ENCODE assay signal across 8 mouse cellular contexts in genomic region chr4:45972448-45972854, GRCm38 (mm10). TPM values are rescaled to one million over a fixed set of nuclear protein-coding genes. Genes with fewer than 3 reads are reported as not detected.
DNase-seq lines count a peak whose midpoint lies in the region; ATAC-seq lines count a peak whose summit lies in the region.

No protein-coding gene starts in this region.

- no peaks in the 10 kb centered on the region for H3K36me3 ChIP-seq in heart, embryonic 11.5 days (ENCODE audit: control insufficient read depth, insufficient read depth, low read length)
- no peaks in the 10 kb centered on the region for H3K36me3 ChIP-seq in embryonic facial prominence, embryonic 13.5 days
- no peaks in the 10 kb centered on the region for H3K36me3 ChIP-seq in hindbrain, embryonic 14.5 days (replicated peaks; ENCODE audit: control insufficient read depth, insufficient read depth)
- no peaks in the 10 kb centered on the region for H3K36me3 ChIP-seq in limb, embryonic 12.5 days
- no peaks in the 10 kb centered on the region for H3K36me3 ChIP-seq in midbrain, embryonic 12.5 days

- under 1% methylated on average over 39 of the region's 53 CpGs for WGBS in heart, embryonic 11.5 days (ENCODE audit: insufficient replicate concordance)
- under 1% methylated on average over 53 of the region's 53 CpGs for WGBS in embryonic facial prominence, embryonic 13.5 days
- under 1% methylated on average over 46 of the region's 53 CpGs for WGBS in hindbrain, embryonic 14.5 days
- WGBS in limb, embryonic 12.5 days, result under 1% methylated on average over 41 of the region's 53 CpGs
- WGBS in midbrain, embryonic 12.5 days, result 1% methylated on average over 53 of the region's 53 CpGs

- H3K4me2 ChIP-seq in heart, embryonic 11.5 days, result peak overlapping the region; percentile 66
- H3K4me2 ChIP-seq in embryonic facial prominence, embryonic 13.5 days, result peak overlapping the region; percentile 98
- peak overlapping the region; percentile 84 for H3K4me2 ChIP-seq in hindbrain, embryonic 14.5 days (replicated peaks)
- H3K4me2 ChIP-seq in limb, embryonic 12.5 days, result peak overlapping the region; percentile 95
- H3K4me2 ChIP-seq in midbrain, embryonic 12.5 days (replicated peaks), result peak overlapping the region; percentile 92

- DNase-seq in heart, postnatal 4 days, result no peak
- DNase-seq in CD8-positive naive resting alpha-beta T cell, adult 2 months (ENCODE audit: low read depth in 2 of 2, low spot score in 2 of 2), result peak; percentile 1 to 8
- DNase-seq in hindbrain, embryonic 14.5 days (ENCODE audit: low spot score), result no peak
- DNase-seq in thymus, postnatal 0 days (ENCODE audit: low spot score), result peak; percentile 23

- no peaks in the 10 kb centered on the region for H3K27me3 ChIP-seq in heart, embryonic 11.5 days (ENCODE audit: control insufficient read depth, insufficient read depth, low read length)
- peaks cover 55% of the 10 kb centered on the region for H3K27me3 ChIP-seq in embryonic facial prominence, embryonic 13.5 days
- no peaks in the 10 kb centered on the region for H3K27me3 ChIP-seq in hindbrain, embryonic 14.5 days (ENCODE audit: control insufficient read depth, insufficient read depth, low read length)
- peaks cover 23% of the 10 kb centered on the region for H3K27me3 ChIP-seq in limb, embryonic 12.5 days
- H3K27me3 ChIP-seq in midbrain, embryonic 12.5 days, result peaks cover 46% of the 10 kb centered on the region

- H3K9ac ChIP-seq in heart, embryonic 11.5 days (ENCODE audit: low read depth, low read length), result peak overlapping the region; percentile 77
- peak overlapping the region; percentile 81 for H3K9ac ChIP-seq in embryonic facial prominence, embryonic 13.5 days
- peak overlapping the region; percentile 75 for H3K9ac ChIP-seq in hindbrain, embryonic 14.5 days
- peak overlapping the region; percentile 74 for H3K9ac ChIP-seq in limb, embryonic 12.5 days (replicated peaks)
- peak overlapping the region; percentile 72 for H3K9ac ChIP-seq in midbrain, embryonic 12.5 days (replicated peaks)

- H3K27ac ChIP-seq in heart, embryonic 11.5 days (ENCODE audit: low read depth, low read length), result 0 out of 2 replicates have a peak overlapping the region, but pooled peaks have one; percentile 17
- H3K27ac ChIP-seq in embryonic facial prominence, embryonic 13.5 days, result no peak overlapping the region
- H3K27ac ChIP-seq in hindbrain, embryonic 14.5 days, result peak overlapping the region; percentile 61
- no peak overlapping the region for H3K27ac ChIP-seq in limb, embryonic 12.5 days
- no peak overlapping the region for H3K27ac ChIP-seq in midbrain, embryonic 12.5 days (replicated peaks)

- peak overlapping the region; percentile 79 for H3K4me3 ChIP-seq in heart, embryonic 11.5 days (ENCODE audit: low read depth, low read length)
- H3K4me3 ChIP-seq in embryonic facial prominence, embryonic 13.5 days, result peak overlapping the region; percentile 88
- peak overlapping the region; percentile 79 for H3K4me3 ChIP-seq in hindbrain, embryonic 14.5 days (replicated peaks; ENCODE audit: low read length)
- peak overlapping the region; percentile 83 for H3K4me3 ChIP-seq in limb, embryonic 12.5 days (replicated peaks)
- peak overlapping the region; percentile 86 for H3K4me3 ChIP-seq in midbrain, embryonic 12.5 days

- no peaks in the 10 kb centered on the region for H3K9me3 ChIP-seq in heart, embryonic 11.5 days (replicated peaks; ENCODE audit: control insufficient read depth, low read length)
- H3K9me3 ChIP-seq in embryonic facial prominence, embryonic 13.5 days, result no peaks in the 10 kb centered on the region
- H3K9me3 ChIP-seq in hindbrain, embryonic 14.5 days (ENCODE audit: control insufficient read depth, low read length), result no peaks in the 10 kb centered on the region
- no peaks in the 10 kb centered on the region for H3K9me3 ChIP-seq in limb, embryonic 12.5 days
- H3K9me3 ChIP-seq in midbrain, embryonic 12.5 days, result no peaks in the 10 kb centered on the region

- peaks cover 10% of the 10 kb centered on the region for H3K4me1 ChIP-seq in heart, embryonic 11.5 days (ENCODE audit: control insufficient read depth, insufficient read depth, low read length)
- peaks cover 11% of the 10 kb centered on the region; the same call in 1 of the 2 replicates for H3K4me1 ChIP-seq in embryonic facial prominence, embryonic 13.5 days
- peaks cover 23% of the 10 kb centered on the region for H3K4me1 ChIP-seq in hindbrain, embryonic 14.5 days (replicated peaks; ENCODE audit: control insufficient read depth, insufficient read depth, low read length)
- peaks cover 11% of the 10 kb centered on the region; the same call in 1 of the 2 replicates for H3K4me1 ChIP-seq in limb, embryonic 12.5 days (replicated peaks)
- peaks cover 27% of the 10 kb centered on the region for H3K4me1 ChIP-seq in midbrain, embryonic 12.5 days

- peak; percentile 81 for ATAC-seq in heart, embryonic 11.5 days (replicated peaks; ENCODE audit: insufficient number of reproducible peaks, low FRiP score, low TSS enrichment)
- ATAC-seq in embryonic facial prominence, embryonic 13.5 days (ENCODE audit: insufficient number of reproducible peaks, insufficient read depth, low FRiP score, low TSS enrichment, low read depth), result peak; percentile 76; the same call in 1 of the 2 replicates
- no peak; the same call in none of the 2 replicates for ATAC-seq in hindbrain, embryonic 14.5 days (ENCODE audit: low FRiP score)
- ATAC-seq in limb, embryonic 12.5 days (ENCODE audit: insufficient number of reproducible peaks, insufficient read depth, low FRiP score, low TSS enrichment, low read depth), result peak; percentile 79
- peak; percentile 83 for ATAC-seq in midbrain, embryonic 12.5 days (ENCODE audit: low FRiP score, low read depth)

RNA-seq across cellular contexts. Expression of gene Tdrd7, which starts 7.3 kb away (rescaled TPM):
- 19.1 and 19.2 TPM in 2 replicates for polyA plus RNA-seq in heart, embryonic 11.5 days (2014; fragmentation: Nextera tagmentation; extraction: Ambion mirVana)
- total RNA-seq in heart, postnatal 4 days (2021), result 10 to 100 TPM; 16.9 to 19.4 TPM
- polyA plus RNA-seq in embryonic facial prominence, embryonic 13.5 days (2015; fragmentation: Nextera tagmentation; extraction: Ambion mirVana), result 8.8 and 9.4 TPM in 2 replicates
- 32.6 and 36.4 TPM in 2 replicates for polyA plus RNA-seq in hindbrain, embryonic 14.5 days (2014; fragmentation: Nextera tagmentation; extraction: Ambion mirVana)
- 7.2 and 8.7 TPM in 2 replicates for polyA plus RNA-seq in limb, embryonic 12.5 days (2016; fragmentation: Nextera tagmentation; extraction: Ambion mirVana)
- 12.0 and 15.9 TPM in 2 replicates for polyA plus RNA-seq in midbrain, embryonic 12.5 days (2016; fragmentation: Nextera tagmentation; extraction: Ambion mirVana)
- polyA plus RNA-seq in thymus, postnatal 0 days (2015; fragmentation: Nextera tagmentation; extraction: Ambion mirVana), result 8.8 and 9.2 TPM in 2 replicates

Comparison
In these comparisons a context has a peak if more than half of its experiments do, and no peak if none do; other contexts are left out.
1. H3K27ac ChIP-seq: peak in heart, embryonic 11.5 days (single experiment) and hindbrain, embryonic 14.5 days (single experiment); none in embryonic facial prominence, embryonic 13.5 days (single experiment), limb, embryonic 12.5 days (single experiment) and midbrain, embryonic 12.5 days (single experiment).
2. DNase-seq: peak in CD8-positive naive resting alpha-beta T cell, adult 2 months (2 of 2) and thymus, postnatal 0 days (single experiment); none in heart, postnatal 4 days (single experiment) and hindbrain, embryonic 14.5 days (single experiment).
3. Peak in every context shown above with its lines, with median percentiles within 50 percentile points of each other: H3K4me2 ChIP-seq, H3K4me3 ChIP-seq and H3K9ac ChIP-seq.